Mouse (Mus musculus) midbrain, embryonic 13.5 days (tissue): ENCODE results near the gene Wdr81. TPM values are rescaled to one million over a fixed set of nuclear protein-coding genes. Genes with fewer than 3 reads are reported as not detected.

ENCODE experiments used
- ATAC-seq: fragments of 200-750 bp; cut with Nextera tagmentation; 2 replicates; pipeline ENCODE4 v1.8.0; 2017; ENCODE audit warnings: mild to moderate bottlenecking, moderate TSS enrichment, moderate library complexity
- H3K27ac ChIP-seq: fragments of 300-500 bp; sonication (generic); 2 replicates; pipeline ENCODE4 v1.5.1; 2015; ENCODE audit warnings: inconsistent platforms, mild to moderate bottlenecking, moderate library complexity
- H3K27me3 ChIP-seq: fragments of 300-500 bp; sonication (generic); 2 replicates; pipeline ENCODE4 v1.6.1; 2015; ENCODE audit warnings: mild to moderate bottlenecking, inconsistent platforms
- H3K36me3 ChIP-seq: fragments of 300-500 bp; sonication (generic); 2 replicates; pipeline ENCODE4 v1.6.1; 2015; ENCODE audit warnings: mild to moderate bottlenecking, inconsistent platforms
- H3K4me1 ChIP-seq: fragments of 300-500 bp; sonication (generic); replicated peaks from 2 replicates; pipeline ENCODE4 v1.6.1; 2015; ENCODE audit warnings: inconsistent platforms
- H3K4me2 ChIP-seq: fragments of 300-500 bp; sonication (generic); replicated peaks from 2 replicates; pipeline ENCODE4 v1.6.1; 2015; ENCODE audit warnings: moderate library complexity, mild to moderate bottlenecking, inconsistent platforms
- H3K4me3 ChIP-seq: fragments of 300-500 bp; sonication (generic); replicated peaks from 2 replicates; pipeline ENCODE4 v1.5.1; 2015; ENCODE audit warnings: mild to moderate bottlenecking, inconsistent platforms
- H3K9ac ChIP-seq: fragments of 300-500 bp; sonication (generic); replicated peaks from 2 replicates; pipeline ENCODE4 v1.6.1; 2015; ENCODE audit warnings: mild to moderate bottlenecking, inconsistent platforms
- H3K9me3 ChIP-seq: fragments of 300-500 bp; sonication (generic); 2 replicates; pipeline ENCODE4 v1.6.1; 2016; ENCODE audit warnings: mild to moderate bottlenecking, inconsistent platforms
- WGBS: fragments of 180-500 bp; shearing (Covaris S2); methylation state at CpG from one replicate; pipeline ENCODE4 v1.1.7; 2015; 5-methylcytosine and 5-hydroxymethylcytosine counted together
- microRNA counts: library from miRNA; unstranded; fragments of <30 nt; microRNA quantifications from one replicate; lab custom pipeline; 2016
- microRNA-seq: library from miRNA; unstranded; fragments of <30 nt; microRNA quantifications from one replicate; pipeline ENCODE4, GENCODE M21; 2016
- polyA plus RNA-seq: library from polyadenylated mRNA; unstranded; fragments of >200 nt; fragmentation: Nextera tagmentation; extraction: Ambion mirVana; gene quantifications from 2 replicates; pipeline ENCODE4 v1.2.1, GENCODE M21; 2015

The Wdr81 gene
- polyA plus RNA-seq, 1 experiment from 2014 or later: 8.1 TPM

GRCm38 (mm10) chr11:75406104-75406503 lies 48.4 kb downstream of the Wdr81 start:
- WGBS: 72% methylated on average over 4 of the region's 4 CpGs
- H3K4me3 ChIP-seq: no peak overlapping the region
- H3K9ac ChIP-seq: no peak overlapping the region
- no peaks in the 10 kb centered on the region for H3K4me1 ChIP-seq
- no peaks in the 10 kb centered on the region for H3K27me3 ChIP-seq
- ATAC-seq: no peak
- H3K36me3 ChIP-seq: peaks cover 3% of the 10 kb centered on the region; the same call in 1 of the 2 replicates
- no peak overlapping the region for H3K27ac ChIP-seq
- H3K9me3 ChIP-seq: no peaks in the 10 kb centered on the region
- no peak overlapping the region for H3K4me2 ChIP-seq

- WGBS: 89% methylated on average over 6 of the region's 6 CpGs
- no peak for ATAC-seq
- Histone ChIP-seq H3K27me3 (no peaks in the 10 kb centered on the region), H3K4me2 (no peak overlapping the region), H3K4me1 (no peaks in the 10 kb centered on the region), H3K27ac (no peak overlapping the region), H3K9me3 (no peaks in the 10 kb centered on the region), H3K36me3 (peaks cover 3% of the 10 kb centered on the region; the same call in 1 of the 2 replicates), H3K4me3 (no peak overlapping the region), H3K9ac (no peak overlapping the region)
Measured at GRCm38 (mm10) chr11:75404801-75405200, 49.7 kb downstream of the Wdr81 start.

- no peaks in the 10 kb centered on the region for H3K27me3 ChIP-seq
- no peak for ATAC-seq
- no peak overlapping the region for H3K4me3 ChIP-seq
- H3K27ac ChIP-seq: no peak overlapping the region
- 0 out of 2 replicates have a peak overlapping the region, but pooled peaks have one; percentile 7 for H3K9ac ChIP-seq
- peaks cover 3% of the 10 kb centered on the region; the same call in 1 of the 2 replicates for H3K36me3 ChIP-seq
- H3K4me1 ChIP-seq: no peaks in the 10 kb centered on the region
- H3K4me2 ChIP-seq: no peak overlapping the region
- 74% methylated on average over 6 of the region's 6 CpGs for WGBS
- H3K9me3 ChIP-seq: no peaks in the 10 kb centered on the region
Measured at GRCm38 (mm10) chr11:75403301-75404052, 51.0 kb downstream of the Wdr81 start.

- Histone ChIP-seq H3K9ac (0 out of 2 replicates have a peak overlapping the region, but pooled peaks have one; percentile 10), H3K27ac (no peak overlapping the region), H3K4me2 (no peak overlapping the region), H3K4me3 (no peak overlapping the region), H3K9me3 (no peaks in the 10 kb centered on the region), H3K4me1 (no peaks in the 10 kb centered on the region), H3K27me3 (no peaks in the 10 kb centered on the region), H3K36me3 (peaks cover 3% of the 10 kb centered on the region; the same call in 1 of the 2 replicates)
- ATAC-seq: peak; percentile 66; the same call in 1 of the 2 replicates
- 62% methylated on average over 5 of the region's 5 CpGs for WGBS
Measured at GRCm38 (mm10) chr11:75402271-75402690, 52.2 kb downstream of the Wdr81 start.

- H3K36me3 ChIP-seq: no peaks in the 10 kb centered on the region; the same call in 1 of the 2 replicates
- no peaks in the 10 kb centered on the region for H3K4me1 ChIP-seq
- WGBS: 60% methylated on average over 9 of the region's 9 CpGs
- no peak overlapping the region for H3K27ac ChIP-seq
- ATAC-seq: no peak
- H3K4me3 ChIP-seq: no peak overlapping the region
- H3K9ac ChIP-seq: no peak overlapping the region
- no peaks in the 10 kb centered on the region for H3K9me3 ChIP-seq
- no peaks in the 10 kb centered on the region for H3K27me3 ChIP-seq
- no peak overlapping the region for H3K4me2 ChIP-seq
Measured at GRCm38 (mm10) chr11:75400099-75400498, 54.4 kb downstream of the Wdr81 start.

- Histone ChIP-seq H3K9me3 (no peaks in the 10 kb centered on the region), H3K4me1 (no peaks in the 10 kb centered on the region), H3K9ac (no peak overlapping the region), H3K4me3 (no peak overlapping the region), H3K27ac (no peak overlapping the region), H3K36me3 (no peaks in the 10 kb centered on the region; the same call in 1 of the 2 replicates), H3K4me2 (no peak overlapping the region), H3K27me3 (no peaks in the 10 kb centered on the region)
- ATAC-seq: no peak
- 90% methylated on average over 11 of the region's 11 CpGs for WGBS
Measured at GRCm38 (mm10) chr11:75399411-75399841, 55.1 kb downstream of the Wdr81 start.

GRCm38 (mm10) chr11:75397452-75397851 lies 57.1 kb downstream of the Wdr81 start:
- Histone ChIP-seq H3K9me3 (no peaks in the 10 kb centered on the region), H3K27ac (no peak overlapping the region)
- ATAC-seq: no peak

GRCm38 (mm10) chr11:75395611-75396010 lies 58.9 kb downstream of the Wdr81 start:
- Histone ChIP-seq H3K27me3 (no peaks in the 10 kb centered on the region), H3K9ac (no peak overlapping the region), H3K9me3 (no peaks in the 10 kb centered on the region), H3K4me2 (no peak overlapping the region), H3K4me1 (no peaks in the 10 kb centered on the region), H3K4me3 (no peak overlapping the region), H3K36me3 (no peaks in the 10 kb centered on the region), H3K27ac (no peak overlapping the region)
- 90% methylated on average over 1 of the region's 1 CpGs for WGBS
- no peak for ATAC-seq

More at GRCm38 (mm10) chr11:75397452-75397851, 57.1 kb downstream of the Wdr81 start:
- WGBS: 83% methylated on average over 7 of the region's 7 CpGs
- Histone ChIP-seq H3K4me1 (no peaks in the 10 kb centered on the region), H3K27me3 (no peaks in the 10 kb centered on the region), H3K4me2 (no peak overlapping the region), H3K9ac (no peak overlapping the region), H3K4me3 (no peak overlapping the region), H3K36me3 (no peaks in the 10 kb centered on the region)

MicroRNAs encoded within 50 kb of the gene (microRNA counts, 519-probe panel; counts per million panel counts)
- microRNA mmu-miR-22 (lab: Ali Mortazavi, UCI): 5,647 counts per million, percentile 92 among the panel's probes with 10 or more counts

Small RNA genes lying within 50 kb of the gene (microRNA-seq; reads per million reads assigned to microRNA genes)
- gene Mir22: 3,216 reads per million, percentile 87 among the genes with 10 or more reads in this experiment

Other genes with a start within 250 kb of the Wdr81 start
- gene Rpa1, start 106.4 kb downstream of the Wdr81 start, polyA plus RNA-seq: 69.1 and 70.6 TPM in 2 replicates
- gene Smyd4, start 106.3 kb downstream of the Wdr81 start, polyA plus RNA-seq: 15.3 and 15.5 TPM in 2 replicates
- 27.5 and 31.5 TPM in 2 replicates for gene Serpinf1, start 32.0 kb downstream of the Wdr81 start, polyA plus RNA-seq
- 0.07 TPM in 1 of 2 replicates, not detected in the other for gene Serpinf2, start 15.1 kb downstream of the Wdr81 start, polyA plus RNA-seq
- gene Tlcd2, start 7.0 kb upstream of the Wdr81 start, polyA plus RNA-seq: 2.0 and 2.5 TPM in 2 replicates
- 58.2 and 61.8 TPM in 2 replicates for gene Prpf8, start 32.1 kb upstream of the Wdr81 start, polyA plus RNA-seq
- 0.97 and 1.2 TPM in 2 replicates for gene Rilp, start 55.4 kb upstream of the Wdr81 start, polyA plus RNA-seq
- gene Scarf1, start 58.8 kb upstream of the Wdr81 start, polyA plus RNA-seq: 3.4 and 3.5 TPM in 2 replicates
- 16.4 and 17.3 TPM in 2 replicates for gene Slc43a2, start 77.0 kb upstream of the Wdr81 start, polyA plus RNA-seq
- gene Pitpna, start 133.4 kb upstream of the Wdr81 start, polyA plus RNA-seq: 77.8 and 99.2 TPM in 2 replicates
- gene Inpp5k, start 176.3 kb upstream of the Wdr81 start, polyA plus RNA-seq: 41.9 and 43.4 TPM in 2 replicates
- gene Myo1c, start 195.8 kb upstream of the Wdr81 start, polyA plus RNA-seq: 6.5 and 7.6 TPM in 2 replicates
- 129 and 130 TPM in 2 replicates for gene Crk, start 224.5 kb upstream of the Wdr81 start, polyA plus RNA-seq